ENCODE assay signal across 19 mouse cellular contexts in the genomic region with DNA sequence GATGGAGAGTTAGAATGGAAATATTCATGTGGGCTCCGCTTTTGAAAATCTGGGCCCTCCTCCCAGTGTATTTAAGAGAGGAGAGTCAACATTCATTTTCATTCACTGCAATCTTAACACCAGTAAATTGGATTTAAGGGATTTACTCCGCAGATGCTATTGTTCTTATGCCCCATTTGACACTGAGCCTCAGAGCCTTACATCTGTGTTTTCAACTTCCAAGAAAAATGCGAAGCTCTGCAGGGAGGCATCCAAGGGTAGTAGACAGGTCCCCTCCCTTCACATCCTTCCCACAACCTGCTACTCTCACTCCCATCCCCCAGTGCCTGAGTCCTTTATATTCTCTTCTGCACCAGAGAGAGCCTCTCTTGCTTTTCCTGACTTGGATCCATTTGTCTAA.
DNase-seq lines count a peak whose midpoint lies in the region; ATAC-seq lines count a peak whose summit lies in the region.
"Had no signal": no experiment of that assay in that cellular context is flagged by ENCODE, and none has a peak within 500 bp of the region (broad histone marks: within the 10 kb centered on the region; RNA-seq: fewer than 3 reads in every experiment).

No protein-coding gene starts in this region.

- peaks cover 3% of the 10 kb centered on the region; the same call in 1 of the 2 replicates for H3K27me3 ChIP-seq in forebrain, embryonic 11.5 days (ENCODE audit: control insufficient read depth, insufficient read depth, low read length)
- H3K27me3 ChIP-seq in forebrain, embryonic 10.5 days (ENCODE audit: poor library complexity, severe bottlenecking) = peaks cover 68% of the 10 kb centered on the region
- no peaks in the 10 kb centered on the region for H3K27me3 ChIP-seq in hindbrain, embryonic 11.5 days (ENCODE audit: control insufficient read depth, insufficient read depth, low read length)
- H3K27me3 ChIP-seq in midbrain, embryonic 11.5 days (ENCODE audit: control insufficient read depth, insufficient read depth, low read length) = peaks cover 30% of the 10 kb centered on the region
- H3K27me3 ChIP-seq in neural tube, embryonic 15.5 days (replicated peaks) = no peaks in the 10 kb centered on the region
- H3K27me3 ChIP-seq: embryonic facial prominence, embryonic 15.5 days had no signal

- no peak overlapping the region for H3K4me3 ChIP-seq in forebrain, embryonic 11.5 days (ENCODE audit: low read depth, low read length)
- no peak overlapping the region for H3K4me3 ChIP-seq in forebrain, embryonic 10.5 days
- H3K4me3 ChIP-seq in hindbrain, embryonic 11.5 days (ENCODE audit: low read depth, low read length) = no peak overlapping the region
- no peak overlapping the region for H3K4me3 ChIP-seq in midbrain, embryonic 11.5 days (ENCODE audit: low read depth, low read length)
- H3K4me3 ChIP-seq in neural tube, embryonic 15.5 days (replicated peaks) = no peak overlapping the region
- H3K4me3 ChIP-seq: embryonic facial prominence, embryonic 15.5 days; heart, embryonic 10.5 days; limb, embryonic 10.5 days had no signal

- no peaks in the 10 kb centered on the region for H3K36me3 ChIP-seq in forebrain, embryonic 11.5 days (ENCODE audit: control insufficient read depth, insufficient read depth, low read length)
- no peaks in the 10 kb centered on the region for H3K36me3 ChIP-seq in forebrain, embryonic 10.5 days (replicated peaks)
- H3K36me3 ChIP-seq in hindbrain, embryonic 11.5 days (ENCODE audit: control insufficient read depth, insufficient read depth, low read length) = no peaks in the 10 kb centered on the region
- no peaks in the 10 kb centered on the region for H3K36me3 ChIP-seq in midbrain, embryonic 11.5 days (ENCODE audit: control insufficient read depth, insufficient read depth, low read length)
- H3K36me3 ChIP-seq in neural tube, embryonic 15.5 days = no peaks in the 10 kb centered on the region
- H3K36me3 ChIP-seq: embryonic facial prominence, embryonic 15.5 days; heart, embryonic 10.5 days; limb, embryonic 10.5 days had no signal

- no peak overlapping the region for H3K27ac ChIP-seq in forebrain, embryonic 11.5 days (ENCODE audit: low read depth, low read length)
- no peak overlapping the region for H3K27ac ChIP-seq in forebrain, embryonic 10.5 days
- peak overlapping the region; percentile 37; the same call in 1 of the 2 replicates for H3K27ac ChIP-seq in hindbrain, embryonic 11.5 days (ENCODE audit: low read depth, low read length)
- peak overlapping the region; percentile 15 for H3K27ac ChIP-seq in midbrain, embryonic 11.5 days (ENCODE audit: low read depth, low read length)
- H3K27ac ChIP-seq in neural tube, embryonic 15.5 days (replicated peaks) = 0 out of 2 replicates have a peak overlapping the region, but pooled peaks have one; percentile 28
- H3K27ac ChIP-seq: embryonic facial prominence, embryonic 15.5 days; heart, embryonic 10.5 days; limb, embryonic 10.5 days; macrophage had no signal

- no peak overlapping the region for H3K4me2 ChIP-seq in forebrain, embryonic 11.5 days (ENCODE audit: low read depth, low read length, severe bottlenecking)
- no peak overlapping the region for H3K4me2 ChIP-seq in hindbrain, embryonic 11.5 days (replicated peaks; ENCODE audit: low read depth, low read length)
- peak overlapping the region; percentile 27; the same call in 1 of the 2 replicates for H3K4me2 ChIP-seq in midbrain, embryonic 11.5 days
- H3K4me2 ChIP-seq in neural tube, embryonic 15.5 days = no peak overlapping the region
- H3K4me2 ChIP-seq: embryonic facial prominence, embryonic 15.5 days; liver, embryonic 11.5 days had no signal

- no peak overlapping the region for H3K9ac ChIP-seq in forebrain, embryonic 11.5 days (ENCODE audit: low read length)
- H3K9ac ChIP-seq in hindbrain, embryonic 11.5 days (ENCODE audit: low read depth, low read length) = no peak overlapping the region
- no peak overlapping the region for H3K9ac ChIP-seq in midbrain, embryonic 11.5 days (ENCODE audit: low read length)
- H3K9ac ChIP-seq in neural tube, embryonic 15.5 days (replicated peaks) = no peak overlapping the region
- H3K9ac ChIP-seq: embryonic facial prominence, embryonic 15.5 days had no signal

- H3K9me3 ChIP-seq in forebrain, embryonic 11.5 days (ENCODE audit: control insufficient read depth, low read length) = no peaks in the 10 kb centered on the region
- no peaks in the 10 kb centered on the region for H3K9me3 ChIP-seq in forebrain, embryonic 10.5 days
- no peaks in the 10 kb centered on the region for H3K9me3 ChIP-seq in hindbrain, embryonic 11.5 days (ENCODE audit: control insufficient read depth, low read length)
- H3K9me3 ChIP-seq in midbrain, embryonic 11.5 days (ENCODE audit: control insufficient read depth, low read length) = no peaks in the 10 kb centered on the region
- no peaks in the 10 kb centered on the region for H3K9me3 ChIP-seq in neural tube, embryonic 15.5 days (replicated peaks)
- H3K9me3 ChIP-seq: embryonic facial prominence, embryonic 15.5 days; heart, embryonic 10.5 days; limb, embryonic 10.5 days had no signal

- ATAC-seq in forebrain, embryonic 11.5 days (replicated peaks; ENCODE audit: low FRiP score) = peak; percentile 73
- no peak for ATAC-seq in hindbrain, embryonic 11.5 days (ENCODE audit: low FRiP score)
- ATAC-seq in midbrain, embryonic 11.5 days (ENCODE audit: low FRiP score) = peak; percentile 94
- ATAC-seq in neural tube, embryonic 15.5 days (ENCODE audit: low FRiP score) = peak; percentile 43; the same call in 1 of the 2 replicates

- peaks cover 2% of the 10 kb centered on the region; the same call in 1 of the 2 replicates for H3K4me1 ChIP-seq in forebrain, embryonic 11.5 days (replicated peaks; ENCODE audit: control insufficient read depth, insufficient read depth, low read length)
- H3K4me1 ChIP-seq in forebrain, embryonic 10.5 days = peaks cover 25% of the 10 kb centered on the region
- no peaks in the 10 kb centered on the region for H3K4me1 ChIP-seq in hindbrain, embryonic 11.5 days (replicated peaks; ENCODE audit: control insufficient read depth, insufficient read depth, low read length)
- peaks cover 18% of the 10 kb centered on the region for H3K4me1 ChIP-seq in midbrain, embryonic 11.5 days (ENCODE audit: control insufficient read depth, insufficient read depth, low read length)
- peaks cover 15% of the 10 kb centered on the region for H3K4me1 ChIP-seq in neural tube, embryonic 15.5 days
- H3K4me1 ChIP-seq: embryonic facial prominence, embryonic 15.5 days; heart, embryonic 10.5 days; limb, embryonic 10.5 days had no signal

- 11% methylated on average over 3 of the region's 3 CpGs for WGBS in forebrain, embryonic 11.5 days
- WGBS in forebrain, embryonic 10.5 days = 7% methylated on average over 3 of the region's 3 CpGs
- WGBS in hindbrain, embryonic 11.5 days = 24% methylated on average over 3 of the region's 3 CpGs
- WGBS in midbrain, embryonic 11.5 days = 6% methylated on average over 3 of the region's 3 CpGs
- 27% methylated on average over 3 of the region's 3 CpGs for WGBS in neural tube, embryonic 15.5 days

- no peak for DNase-seq in forebrain, embryonic 11.5 days (ENCODE audit: low spot score)
- DNase-seq in forebrain, embryonic 10.5 days (ENCODE audit: extremely low spot score, low spot score) = no peak
- no peak for DNase-seq in hindbrain, embryonic 11.5 days (ENCODE audit: low spot score)
- peak; percentile 94 for DNase-seq in midbrain, embryonic 11.5 days (ENCODE audit: low spot score, missing footprints)
- DNase-seq in layer of hippocampus, adult 18-20 months (ENCODE audit: low spot score in 2 of 2) = no peak
- no peak for DNase-seq in gastrocnemius, postnatal 25 days
- DNase-seq in right cerebral cortex, postnatal 14 days = no peak
- DNase-seq: adrenal gland, adult 2 months; cerebellum, adult 11-12 months; heart, postnatal 10 days; lung, adult 2 months; spleen, adult 18-20 months; thymus, adult 18-20 months had no signal

Comparison
In these comparisons a context has a peak if more than half of its experiments do, and no peak if none do; other contexts are left out.
1. H3K27ac ChIP-seq: peak in hindbrain, embryonic 11.5 days (single experiment), midbrain, embryonic 11.5 days (single experiment) and neural tube, embryonic 15.5 days (single experiment); none in forebrain, embryonic 11.5 days (single experiment) and forebrain, embryonic 10.5 days (single experiment).